Mouse (Mus musculus) lung, adult 2 months (tissue): ENCODE results near the gene Il4i1. TPM values are rescaled to one million over a fixed set of nuclear protein-coding genes. Genes with fewer than 3 reads are reported as not detected.

Source experiments
- DNase-seq: peaks from one replicate; pipeline ENCODE4 v3.0.0; 2022
- H3K4me1 ChIP-seq: fragments of 200-500 bp; 2 replicates; pipeline ENCODE4 v1.6.1; 2011; ENCODE audit warnings: low read length; ENCODE audit not compliant: control insufficient read depth, insufficient read depth
- H3K4me3 ChIP-seq: fragments of 200-500 bp; replicated peaks from 2 replicates; pipeline ENCODE3; 2011; ENCODE audit warnings: low read depth, mild to moderate bottlenecking, control low read depth, low read length; ENCODE audit errors: extremely low read depth
- CTCF ChIP-seq: fragments of 200-500 bp; IDR thresholded peaks from 2 replicates; pipeline ENCODE4 v1.5.1; 2011; ENCODE audit warnings: mild to moderate bottlenecking, low read length, control low read depth; ENCODE audit not compliant: insufficient read depth
- POLR2A ChIP-seq: fragments of 200-500 bp; IDR thresholded peaks from 2 replicates; pipeline ENCODE4 v1.6.1; 2011; ENCODE audit warnings: low read depth, mild to moderate bottlenecking, control low read depth, low read length, borderline replicate concordance; ENCODE audit errors: extremely low read depth
- WGBS: fragments of 180-500 bp; shearing (Covaris S2); methylation state at CpG from one replicate; pipeline ENCODE4 v1.1.7; 2018; 5-methylcytosine and 5-hydroxymethylcytosine counted together
- polyA plus RNA-seq: library from polyadenylated mRNA; depleted of rRNA; stranded (reverse); fragments of >200 nt; gene quantifications from 2 replicates; pipeline ENCODE4 v1.2.3, GENCODE M21; 2012; rRNA removed

Il4i1 gene
- 6.5 and 7.6 TPM in 2 replicates for polyA plus RNA-seq

DNA sequence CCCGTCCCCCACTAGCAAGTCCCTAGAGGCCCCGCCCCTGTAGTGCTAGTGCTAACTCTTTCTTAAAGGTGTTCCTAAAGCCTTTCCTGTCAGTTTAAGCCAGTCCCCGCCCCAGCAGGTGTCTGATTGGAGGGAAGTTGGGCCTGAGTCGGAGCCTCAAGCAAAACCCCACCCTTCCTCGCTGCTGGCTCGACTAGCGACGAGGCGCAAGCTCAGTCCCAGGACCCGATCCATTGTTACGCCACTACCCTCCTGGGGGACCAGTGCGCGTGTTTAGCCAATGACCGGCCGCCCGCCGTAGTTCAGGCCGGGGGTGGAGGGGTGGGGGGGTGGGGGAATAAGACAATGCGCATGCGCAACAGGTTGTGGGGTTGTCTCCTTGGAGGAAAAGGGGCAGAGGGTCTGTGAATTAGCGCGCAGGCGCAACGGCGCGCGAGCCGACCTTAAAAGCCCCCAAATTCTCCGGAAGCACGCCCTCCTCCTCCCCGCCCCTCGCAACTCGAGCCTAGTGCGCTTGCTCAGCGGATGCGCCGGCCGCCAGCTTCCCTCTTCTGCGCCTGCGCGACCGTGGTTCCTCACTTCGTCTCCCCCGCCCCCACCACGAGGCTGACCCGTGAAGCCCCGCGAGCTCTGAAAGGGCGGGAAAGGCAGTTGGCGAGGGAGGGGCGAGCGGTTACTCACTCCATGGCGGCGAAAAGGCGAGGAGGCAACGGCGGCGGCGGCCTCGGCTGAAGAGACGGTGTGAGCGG, at the start of gene Il4i1, which contains the start of gene Nup62:
Gene Il4i1 (plus strand): TSS at position 667 of the 749 bp plus-strand sequence.
Gene Nup62 (plus strand): TSS at position 368 of the 749 bp plus-strand sequence.
- DNase-seq, result peak; percentile 98
- TF ChIP-seq POLR2A (peak; percentile 84; the same call in 1 of the 2 replicates), CTCF (no peak)
- WGBS, result under 1% methylated on average over 62 of the region's 62 CpGs
- Histone ChIP-seq H3K4me1 (peaks cover 18% of the 10 kb centered on the region), H3K4me3 (peak within 1 kb of the TSS; percentile 89)

DNA sequence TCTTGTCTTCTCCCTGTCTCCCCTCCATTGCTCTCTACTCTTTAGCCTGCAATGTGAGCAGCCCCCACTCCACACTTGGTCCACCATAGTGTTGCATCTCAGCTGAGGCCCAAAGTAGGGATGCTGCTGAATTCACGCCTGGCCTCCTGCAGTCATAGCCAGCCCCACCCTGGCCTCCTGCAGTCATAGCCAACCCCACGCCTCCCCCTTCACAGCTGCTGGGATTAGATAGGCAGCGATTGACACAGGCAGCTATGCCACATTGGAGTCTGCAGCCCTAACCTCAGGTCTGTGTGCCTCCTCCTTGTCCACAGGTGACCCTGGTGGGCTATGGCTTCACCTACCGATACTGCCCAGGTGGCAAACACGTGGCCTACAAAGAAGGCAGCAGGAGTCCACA, 48.1 kb upstream of the Il4i1 start:
- TF ChIP-seq CTCF (no peak), POLR2A (no peak)
- no peak overlapping the region for H3K4me3 ChIP-seq
- DNase-seq, result no peak
- WGBS, result 81% methylated on average over 5 of the region's 5 CpGs
- H3K4me1 ChIP-seq, result no peaks in the 10 kb centered on the region

DNA sequence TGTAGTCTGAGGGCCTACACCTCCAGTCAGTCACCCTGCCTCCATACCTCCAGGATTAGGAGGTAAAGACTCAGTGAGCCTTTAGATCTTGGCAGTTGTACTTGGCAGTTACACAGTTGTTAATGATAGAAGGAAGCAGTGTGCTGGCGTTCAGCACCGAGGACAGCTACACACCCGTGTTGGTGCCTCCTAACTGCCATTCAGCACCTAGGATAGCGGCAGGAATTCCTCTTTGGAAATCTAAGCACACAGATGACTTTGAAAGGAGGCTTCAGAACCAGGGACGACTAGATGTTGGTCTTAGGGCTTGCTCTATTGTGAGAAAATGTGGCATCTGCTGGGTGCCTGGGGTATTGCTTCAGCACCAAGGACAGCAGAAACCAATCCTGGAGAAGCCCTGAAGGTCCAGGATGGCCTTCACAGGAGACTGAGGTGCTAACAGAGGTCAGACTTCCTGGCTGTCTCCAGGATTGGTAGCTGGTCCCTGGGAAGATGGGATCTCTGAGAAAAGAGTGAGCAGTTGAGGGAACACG, 46.1 kb upstream of the Il4i1 start:
- 25% methylated on average over 6 of the region's 6 CpGs for WGBS
- TF ChIP-seq CTCF, result peak; percentile 21; the same call in 1 of the 2 replicates
- TF ChIP-seq POLR2A, result no peak

DNA sequence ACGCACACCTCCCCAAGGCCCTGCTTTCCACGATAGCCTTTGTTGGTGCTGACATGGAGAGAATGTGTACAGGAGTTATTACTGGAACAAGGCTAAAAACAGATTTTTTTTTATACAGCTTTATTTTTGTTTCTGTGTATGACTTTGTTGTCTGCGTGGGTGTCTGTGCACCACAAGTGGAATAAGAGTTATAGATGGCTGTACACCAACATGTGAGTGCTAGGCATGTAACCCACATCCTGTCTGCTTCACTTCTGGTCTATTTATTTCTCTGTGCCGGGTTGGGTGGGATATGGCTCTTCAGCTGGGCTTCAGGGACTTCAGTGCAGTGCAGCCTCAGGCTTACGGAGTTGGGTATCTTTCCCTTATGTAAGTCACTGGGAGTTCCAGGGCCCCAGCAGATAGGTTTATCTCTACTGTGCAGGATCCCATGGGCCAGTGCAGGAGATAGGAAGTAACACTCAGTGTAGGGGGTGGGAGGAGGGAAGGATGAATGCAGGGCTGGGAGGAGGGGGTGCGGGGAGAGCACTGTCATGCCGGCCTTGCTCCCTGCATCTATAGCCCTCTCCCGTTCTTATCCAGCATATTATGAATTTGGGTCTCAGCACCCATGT, 43.5 kb upstream of the Il4i1 start:
- Histone ChIP-seq H3K4me3 (no peak overlapping the region), H3K4me1 (no peaks in the 10 kb centered on the region)
- no peak for DNase-seq
- no peak for TF ChIP-seq POLR2A
- no peak for TF ChIP-seq CTCF
- WGBS, result 87% methylated on average over 8 of the region's 8 CpGs

More for the DNA sequence above, 46.1 kb upstream of the Il4i1 start:
- peak; percentile 53 for DNase-seq
- H3K4me3 ChIP-seq, result no peak overlapping the region
- no peaks in the 10 kb centered on the region for H3K4me1 ChIP-seq

DNA sequence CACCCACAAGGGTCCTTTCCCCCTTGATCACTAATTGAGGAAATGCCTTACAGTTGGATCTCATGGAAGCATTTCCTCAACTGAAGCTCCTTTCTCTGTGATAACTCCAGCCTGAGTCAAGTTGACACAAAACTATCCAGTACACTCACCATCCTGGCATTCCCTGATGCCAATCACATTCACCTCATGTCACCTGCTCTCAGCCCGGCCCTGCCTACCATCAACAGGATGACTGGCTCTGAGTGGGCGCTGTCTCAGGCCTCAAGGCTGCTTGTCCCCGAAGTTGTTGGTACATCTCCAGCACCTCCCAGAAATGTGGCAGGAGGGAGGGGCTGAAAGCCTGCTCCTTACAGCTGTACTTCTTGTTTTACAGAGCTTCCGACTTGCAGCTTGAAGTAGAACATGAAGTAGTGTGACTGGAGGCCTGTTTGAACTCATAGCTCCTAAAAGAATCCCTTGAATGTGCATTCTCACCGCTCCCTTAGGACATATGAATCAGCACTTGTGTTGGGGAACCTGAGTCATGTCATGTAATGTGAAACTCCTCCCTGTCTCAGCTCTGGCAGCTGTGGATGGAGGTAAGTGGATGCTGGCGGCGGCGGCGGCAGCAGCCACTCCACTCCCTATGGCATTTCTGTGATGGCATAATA, 39.2 kb upstream of the Il4i1 start:
- H3K4me3 ChIP-seq, result no peak overlapping the region
- H3K4me1 ChIP-seq, result no peaks in the 10 kb centered on the region
- TF ChIP-seq POLR2A (no peak), CTCF (no peak)
- 81% methylated on average over 9 of the region's 9 CpGs for WGBS
- no peak for DNase-seq

DNA sequence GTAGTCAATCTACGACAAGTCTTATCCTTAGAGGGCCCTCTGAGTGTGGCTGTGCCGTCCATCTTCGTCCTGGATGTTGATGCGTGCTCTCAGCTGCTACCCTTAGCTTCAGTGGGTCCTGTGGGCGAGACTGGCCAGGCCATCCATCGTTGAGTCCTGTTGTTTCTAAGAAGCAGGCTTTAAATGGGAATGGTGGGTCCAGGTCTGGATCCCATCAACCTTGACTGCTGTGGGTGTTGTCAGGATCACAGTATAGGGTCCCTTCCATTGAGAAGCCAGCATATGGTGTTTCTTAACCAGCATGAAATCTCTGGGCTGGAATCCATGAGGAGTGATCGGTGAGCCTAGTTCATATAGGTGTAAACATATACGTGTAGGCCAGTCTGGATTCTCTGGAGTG, 36.1 kb upstream of the Il4i1 start:
- TF ChIP-seq POLR2A, result no peak
- no peak for TF ChIP-seq CTCF
- no peaks in the 10 kb centered on the region for H3K4me1 ChIP-seq
- no peak overlapping the region for H3K4me3 ChIP-seq
- no peak for DNase-seq
- 85% methylated on average over 8 of the region's 8 CpGs for WGBS

DNA sequence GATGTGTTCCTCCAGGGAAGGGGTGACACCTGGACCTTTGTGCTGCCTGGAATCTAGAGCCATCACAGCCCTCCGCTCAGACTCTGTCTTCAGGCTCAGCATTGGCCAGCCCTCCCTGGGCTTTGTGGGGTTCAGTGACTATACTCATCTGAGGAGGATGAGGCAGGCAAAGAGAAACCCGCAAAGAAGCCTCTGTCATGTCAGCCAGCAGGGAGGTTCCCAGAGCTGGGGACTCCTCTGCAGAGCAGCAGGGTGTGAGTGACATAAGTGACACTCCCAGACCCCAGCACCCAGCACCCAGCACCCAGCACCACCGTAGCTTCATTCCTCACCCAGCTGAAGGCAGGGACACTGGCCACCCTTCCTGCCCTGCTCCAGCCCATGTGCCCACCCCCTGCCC, 26.7 kb upstream of the Il4i1 start:
- no peaks in the 10 kb centered on the region for H3K4me1 ChIP-seq
- no peak overlapping the region for H3K4me3 ChIP-seq
- TF ChIP-seq POLR2A (no peak), CTCF (no peak)
- 51% methylated on average over 3 of the region's 3 CpGs for WGBS
- no peak for DNase-seq

DNA sequence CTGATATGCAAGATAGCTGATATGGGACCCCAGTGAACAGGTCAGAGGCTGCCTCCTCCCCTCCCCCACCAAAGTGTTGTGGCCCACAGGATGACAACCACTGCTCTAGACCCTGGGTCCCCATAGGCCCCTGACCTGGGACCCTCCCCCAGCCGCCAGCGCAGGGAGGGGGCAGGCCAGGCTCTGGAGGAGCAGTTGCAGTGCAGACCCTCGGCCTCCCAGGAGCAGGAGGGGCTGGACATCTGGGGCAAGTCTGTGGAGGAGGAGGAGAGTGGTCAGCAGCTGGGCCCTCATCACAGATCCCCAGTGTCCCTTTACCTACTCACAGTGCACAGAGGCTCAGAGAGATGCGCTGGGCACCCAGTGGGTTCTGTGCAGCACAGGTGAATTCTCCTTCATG, 26.1 kb upstream of the Il4i1 start:
- TF ChIP-seq POLR2A (no peak), CTCF (no peak)
- Histone ChIP-seq H3K4me3 (no peak overlapping the region), H3K4me1 (no peaks in the 10 kb centered on the region)
- WGBS, result 68% methylated on average over 4 of the region's 4 CpGs
- no peak for DNase-seq

DNA sequence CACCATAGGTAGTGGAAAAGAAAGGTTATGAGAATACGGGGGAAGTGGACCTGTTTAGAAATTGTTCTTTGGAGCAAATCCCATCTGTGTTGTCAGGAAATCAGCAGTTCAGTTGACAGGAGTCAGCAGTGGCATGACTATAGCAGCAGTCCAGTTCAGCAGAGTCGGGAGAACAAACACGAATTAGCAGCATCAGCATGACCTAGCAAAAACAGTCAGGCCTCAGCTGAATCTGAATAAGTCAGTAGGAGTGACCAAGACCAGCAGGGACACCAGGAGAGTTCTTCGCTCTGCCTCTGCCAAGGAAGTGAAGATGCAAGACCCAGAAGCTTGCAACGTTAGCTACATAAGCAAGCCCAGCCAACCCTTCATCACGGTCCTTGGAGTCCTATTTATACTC, 23.4 kb upstream of the Il4i1 start:
- WGBS, result 74% methylated on average over 6 of the region's 6 CpGs
- TF ChIP-seq CTCF (no peak), POLR2A (no peak)
- no peak overlapping the region for H3K4me3 ChIP-seq
- no peak for DNase-seq
- no peaks in the 10 kb centered on the region for H3K4me1 ChIP-seq
